Mouse (Mus musculus) G1E (cell line): ENCODE results near the gene D5Ertd579e. TPM values are rescaled to one million over a fixed set of nuclear protein-coding genes. Genes with fewer than 3 reads are reported as not detected.
A peak's percentile ranks its signal among the peaks of the same experiment; 100 is the strongest.

Experiments used
- ATAC-seq: 2 replicates; pipeline ENCODE4 v1.8.0; 2016; ENCODE audit warnings: mild to moderate bottlenecking; ENCODE audit not compliant: insufficient number of reproducible peaks, poor library complexity, low FRiP score, severe bottlenecking; ENCODE audit errors: extremely low read depth
- DNase-seq: peaks from one replicate; pipeline ENCODE4 v3.0.0; 2012; ENCODE audit warnings: low spot score
- H3K27me3 ChIP-seq: 2 replicates; pipeline ENCODE4 v1.6.1; 2012; ENCODE audit warnings: mild to moderate bottlenecking, low read length, inconsistent platforms; ENCODE audit not compliant: insufficient read depth
- H3K36me3 ChIP-seq: replicated peaks from 2 replicates; pipeline ENCODE3; 2012; ENCODE audit warnings: mild to moderate bottlenecking, inconsistent platforms
- H3K4me1 ChIP-seq: 2 replicates; pipeline ENCODE4 v1.6.1; 2012; ENCODE audit warnings: low read depth, low read length, inconsistent platforms, mixed read lengths; ENCODE audit not compliant: insufficient read depth
- H3K4me3 ChIP-seq: 2 replicates; pipeline ENCODE4 v1.5.1; 2012; ENCODE audit warnings: low read depth, mild to moderate bottlenecking, inconsistent platforms, low read length, moderate library complexity, mixed read lengths
- H3K9me3 ChIP-seq: replicated peaks from 2 replicates; pipeline ENCODE4 v1.6.1; 2012; ENCODE audit warnings: inconsistent platforms
- CTCF ChIP-seq: IDR thresholded peaks from 2 replicates; pipeline ENCODE4 v1.5.1; 2012; ENCODE audit warnings: low read depth, low read length, inconsistent platforms, mixed read lengths
- GATA1 ChIP-seq: IDR thresholded peaks from 2 replicates; pipeline ENCODE4 v1.6.1; 2012; ENCODE audit warnings: borderline replicate concordance, low read length, inconsistent platforms, mixed read lengths
- GATA2 ChIP-seq: IDR thresholded peaks from 2 replicates; pipeline ENCODE4 v1.6.1; 2012; ENCODE audit warnings: low read depth, low read length, inconsistent platforms, borderline replicate concordance
- POLR2AphosphoS5 ChIP-seq: IDR thresholded peaks from 2 replicates; pipeline ENCODE4 v1.6.1; 2012; ENCODE audit warnings: low read depth, low read length, inconsistent platforms; ENCODE audit not compliant: insufficient replicate concordance
- TAL1 ChIP-seq: conservative IDR thresholded peaks from 2 replicates; pipeline ENCODE4 v1.6.1; 2012; ENCODE audit warnings: low read depth, low read length, inconsistent platforms, mixed read lengths
- polyA plus RNA-seq: library from polyadenylated mRNA; stranded (reverse); fragments of >175 nt; gene quantifications from 2 replicates; pipeline ENCODE4 v1.2.3, GENCODE M21; 2012
- total RNA-seq, 2 experiments: library from RNA; stranded (forward) in 1 of 2; stranded (reverse) in 1 of 2; fragments of 200-1000 nt in 1 of 2; fragments of >200 nt in 1 of 2; fragmentation: Nextera tagmentation in 1 of 2; gene quantifications; 2 replicates each; pipeline ENCODE4 v1.2.3; 2014 to 2017

D5Ertd579e gene
- total and polyA plus RNA-seq, 3 experiments: 3.5 to 39.4 (median 27.5) TPM

DNA sequence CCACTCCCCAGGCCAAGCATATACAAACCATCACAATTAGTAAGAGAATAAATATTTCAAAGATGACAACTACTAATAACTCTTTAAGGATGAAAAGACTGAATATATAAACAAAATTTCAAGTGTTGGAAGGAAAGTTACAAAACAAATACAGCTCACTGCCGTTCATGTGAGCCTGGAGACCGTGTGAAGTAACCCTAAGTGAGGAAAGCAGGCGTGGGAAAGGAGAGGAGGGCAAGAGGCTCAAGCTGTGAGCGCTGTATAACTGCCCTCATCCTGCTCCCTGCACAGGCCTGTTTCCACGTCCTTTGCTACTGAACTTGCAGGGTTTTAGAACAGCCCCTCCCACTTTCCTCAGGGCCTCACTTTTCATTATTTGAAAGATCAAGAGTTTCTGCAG lies 70.2 kb downstream of the D5Ertd579e start:
- peaks cover 22% of the 10 kb centered on the region for H3K4me1 ChIP-seq

DNA sequence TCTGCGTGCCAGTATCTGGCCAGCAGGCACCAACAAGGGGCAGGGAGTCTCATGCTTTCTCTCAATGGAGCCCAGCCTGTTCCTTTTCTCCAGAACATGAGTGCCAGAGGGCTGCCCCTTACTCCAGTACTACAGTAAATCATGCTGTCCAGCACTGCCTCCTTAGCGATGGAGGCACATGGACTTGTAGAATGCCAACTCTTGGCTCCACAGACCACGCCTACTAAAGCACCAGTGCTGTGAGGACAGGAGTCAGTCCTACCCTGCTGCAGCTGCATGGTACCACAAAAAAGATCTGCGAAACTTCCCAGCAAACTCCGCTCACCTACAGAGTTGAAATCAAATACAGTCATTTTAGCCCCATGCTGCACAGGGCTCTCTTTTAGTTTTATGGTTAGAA lies 72.2 kb downstream of the D5Ertd579e start:
- ATAC-seq (no peak), DNase-seq (no peak)
- H3K4me1 ChIP-seq: peaks cover 30% of the 10 kb centered on the region
- TF ChIP-seq TAL1 (no peak), CTCF (no peak), POLR2AphosphoS5 (no peak), GATA2 (no peak), GATA1 (no peak)
- H3K27me3 ChIP-seq: no peaks in the 10 kb centered on the region
- H3K36me3 ChIP-seq: peaks cover 66% of the 10 kb centered on the region
- no peak overlapping the region for H3K4me3 ChIP-seq
- H3K9me3 ChIP-seq: no peaks in the 10 kb centered on the region

More for the DNA sequence above, 70.2 kb downstream of the D5Ertd579e start:
- ATAC-seq: no peak
- no peaks in the 10 kb centered on the region for H3K9me3 ChIP-seq
- DNase-seq: no peak
- no peaks in the 10 kb centered on the region for H3K27me3 ChIP-seq
- H3K4me3 ChIP-seq: no peak overlapping the region
- no peak for TF ChIP-seq POLR2AphosphoS5
- no peak for TF ChIP-seq GATA2
- TF ChIP-seq TAL1: no peak
- H3K36me3 ChIP-seq: peaks cover 70% of the 10 kb centered on the region

DNA sequence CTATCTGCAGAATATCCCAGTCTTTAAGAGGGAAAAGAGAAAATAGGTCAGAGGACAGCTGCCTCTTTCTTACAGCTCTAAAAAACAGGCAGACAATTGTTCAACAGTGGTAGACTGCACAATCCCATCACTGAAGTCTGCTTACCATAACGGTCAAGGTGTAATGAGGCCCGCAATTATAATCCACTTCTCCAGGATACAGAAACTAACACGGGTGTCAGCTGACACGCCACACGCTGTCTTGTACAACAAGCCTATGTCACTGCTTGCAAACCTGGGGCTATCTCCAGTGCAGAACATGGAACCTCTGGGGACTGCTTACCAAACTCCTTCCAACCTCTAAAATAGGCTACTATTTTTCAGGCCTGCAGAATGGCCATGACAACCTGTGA lies 74.8 kb downstream of the D5Ertd579e start:
- H3K9me3 ChIP-seq: no peaks in the 10 kb centered on the region
- peaks cover 65% of the 10 kb centered on the region for H3K36me3 ChIP-seq
- no peak for DNase-seq
- H3K4me3 ChIP-seq: peak overlapping the region; percentile 25; the same call in 1 of the 2 replicates
- no peak for TF ChIP-seq GATA1
- TF ChIP-seq GATA2: no peak
- no peak for TF ChIP-seq POLR2AphosphoS5
- no peak for TF ChIP-seq CTCF
- no peak for TF ChIP-seq TAL1
- H3K4me1 ChIP-seq: peaks cover 30% of the 10 kb centered on the region
- no peaks in the 10 kb centered on the region for H3K27me3 ChIP-seq
- ATAC-seq: no peak

DNA sequence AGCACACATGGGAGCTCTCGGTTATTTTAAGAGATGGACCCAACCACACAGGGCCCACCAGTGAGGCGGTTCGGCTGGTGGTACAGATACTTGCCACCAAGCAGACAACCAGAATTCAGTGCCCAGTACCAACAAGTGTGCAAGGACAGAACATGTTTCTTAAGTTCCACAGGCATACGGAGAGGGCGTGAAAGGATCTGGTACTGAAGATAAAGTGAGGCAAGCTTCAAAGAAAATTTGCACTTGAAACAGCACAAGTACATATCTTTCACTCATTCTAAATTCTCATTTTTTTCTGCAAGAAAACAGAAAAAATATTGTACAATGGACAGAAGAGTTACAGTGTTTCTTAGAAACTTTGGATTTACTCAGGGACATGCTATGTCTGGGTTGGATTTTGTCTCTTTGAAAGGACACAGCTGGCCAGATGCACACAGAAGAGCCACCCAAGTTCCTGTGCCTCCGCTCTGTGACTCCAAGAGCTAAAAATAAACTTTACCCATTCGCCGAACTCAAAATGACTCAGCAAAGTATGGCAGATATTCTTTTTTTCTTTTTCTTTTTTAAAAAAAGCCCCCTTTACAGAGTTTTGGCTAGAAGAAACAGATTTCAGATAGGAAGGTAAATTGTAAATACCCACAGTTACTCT lies 75.3 kb downstream of the D5Ertd579e start:
- H3K27me3 ChIP-seq: no peaks in the 10 kb centered on the region
- peaks cover 30% of the 10 kb centered on the region for H3K4me1 ChIP-seq
- no peak overlapping the region; the same call in 1 of the 2 replicates for H3K4me3 ChIP-seq
- peaks cover 65% of the 10 kb centered on the region for H3K36me3 ChIP-seq
- ATAC-seq (peak; percentile 29; the same call in 1 of the 2 replicates), DNase-seq (peak; percentile 34)
- H3K9me3 ChIP-seq: no peaks in the 10 kb centered on the region
- TF ChIP-seq GATA1 (no peak), CTCF (no peak), POLR2AphosphoS5 (no peak), TAL1 (no peak), GATA2 (no peak)

DNA sequence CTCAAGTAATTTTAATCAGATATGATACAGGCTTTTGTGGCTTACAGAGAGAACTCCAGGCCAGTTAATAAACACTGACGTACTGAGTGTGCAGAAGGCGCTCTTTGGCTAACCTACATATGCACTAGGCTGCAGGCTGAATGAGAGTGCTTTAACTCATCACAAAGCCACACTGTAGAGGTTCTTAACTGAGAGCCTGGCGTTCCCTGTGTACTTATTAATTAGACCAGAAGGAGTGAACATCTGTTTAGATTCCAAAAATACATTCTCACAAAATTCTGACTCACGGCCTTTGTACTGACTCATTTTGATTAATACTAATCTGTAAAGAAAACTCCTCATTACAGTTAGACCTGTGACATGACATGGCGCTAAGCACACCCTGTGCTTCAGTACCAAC lies 76.9 kb downstream of the D5Ertd579e start:
- H3K4me1 ChIP-seq: peaks cover 30% of the 10 kb centered on the region
- no peak for DNase-seq
- H3K36me3 ChIP-seq: peaks cover 68% of the 10 kb centered on the region
- H3K27me3 ChIP-seq: no peaks in the 10 kb centered on the region
- ATAC-seq: no peak
- no peaks in the 10 kb centered on the region for H3K9me3 ChIP-seq
- TF ChIP-seq POLR2AphosphoS5 (no peak), GATA1 (no peak), CTCF (no peak), GATA2 (no peak), TAL1 (no peak)
- no peak overlapping the region for H3K4me3 ChIP-seq

DNA sequence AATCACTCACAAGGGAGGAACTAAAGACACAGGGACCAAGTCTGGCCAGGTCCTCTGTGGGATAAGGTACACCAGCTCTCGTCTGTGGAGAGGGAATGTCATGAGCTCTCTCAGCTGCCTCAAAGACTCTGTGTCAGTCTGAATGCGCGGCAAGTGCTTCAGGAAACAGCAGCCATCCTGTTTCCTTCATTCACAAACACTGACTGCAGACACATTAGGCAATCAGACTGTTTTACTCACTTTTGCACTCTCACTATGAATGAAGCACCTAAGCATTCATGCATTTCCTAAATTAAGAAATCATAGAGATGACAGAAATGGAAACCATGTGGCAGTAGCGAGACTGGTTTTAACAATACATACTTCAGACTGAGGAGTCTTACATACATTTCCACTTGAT lies 77.5 kb downstream of the D5Ertd579e start:
- Histone ChIP-seq H3K27me3 (no peaks in the 10 kb centered on the region), H3K4me1 (peaks cover 26% of the 10 kb centered on the region), H3K36me3 (peaks cover 68% of the 10 kb centered on the region), H3K9me3 (no peaks in the 10 kb centered on the region), H3K4me3 (no peak overlapping the region)
- TF ChIP-seq CTCF (no peak), TAL1 (no peak)
- DNase-seq: no peak
- no peak for ATAC-seq

DNA sequence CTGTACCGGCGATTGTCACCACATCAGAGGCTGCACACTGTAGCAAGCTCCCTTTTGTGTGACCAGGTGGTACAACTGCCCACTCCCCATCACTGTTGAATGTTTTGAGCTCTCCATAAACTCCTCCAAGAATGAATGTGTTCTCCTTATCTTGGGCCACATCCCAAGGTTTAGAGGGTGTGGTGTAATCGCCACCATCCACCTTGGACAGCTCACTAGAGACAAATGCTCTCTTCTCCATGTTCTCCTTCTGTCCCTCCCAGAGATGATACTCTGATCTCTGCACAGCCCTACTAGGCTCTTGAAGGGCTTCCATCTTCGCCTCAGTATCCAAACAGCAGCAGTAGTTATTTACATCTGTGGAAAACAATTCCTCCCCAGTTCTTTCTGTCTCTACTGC lies 81.7 kb downstream of the D5Ertd579e start:
- DNase-seq: no peak
- no peak for ATAC-seq
- Histone ChIP-seq H3K4me1 (peaks cover 11% of the 10 kb centered on the region; the same call in 1 of the 2 replicates), H3K9me3 (no peaks in the 10 kb centered on the region), H3K36me3 (peaks cover 85% of the 10 kb centered on the region), H3K27me3 (no peaks in the 10 kb centered on the region), H3K4me3 (no peak overlapping the region)
- TF ChIP-seq GATA2 (no peak), POLR2AphosphoS5 (no peak), TAL1 (no peak), CTCF (no peak), GATA1 (no peak)
